Mouse (Mus musculus) kidney, adult 2 months (tissue): Measurements from ENCODE around the gene Eef2k.

ENCODE experiments used
- CTCF ChIP-seq: fragments of 200-500 bp; conservative IDR thresholded peaks from 2 replicates; pipeline ENCODE4 v1.5.1; 2011; ENCODE audit warnings: low read depth, mild to moderate bottlenecking, control low read depth, low read length, moderate library complexity, mixed read lengths; ENCODE audit not compliant: insufficient read depth, insufficient read length
- POLR2A ChIP-seq: fragments of 200-500 bp; IDR thresholded peaks from one replicate; pipeline ENCODE4 v1.6.1; 2011; ENCODE audit warnings: low read depth, low read length, control low read depth

GRCm38 (mm10) chr7:120938206-120938605 is 95.6 kb downstream of the Eef2k start:
- TF ChIP-seq POLR2A (no peak), CTCF (no peak)
